Comparison of ENCODE assay signal across 27 mouse cellular contexts in genomic region chrX:169830052-169830451, GRCm38 (mm10). TPM values are rescaled to one million over a fixed set of nuclear protein-coding genes. Genes with fewer than 3 reads are reported as not detected.
DNase-seq lines count a peak whose midpoint lies in the region; ATAC-seq and TF ChIP-seq lines count a peak whose summit lies in the region.
"Had no signal": no experiment of that assay in that cellular context is flagged by ENCODE, and none has a peak within 500 bp of the region (broad histone marks: within the 10 kb centered on the region; RNA-seq: fewer than 3 reads in every experiment).

No protein-coding gene starts in this region.

- H3K9ac ChIP-seq in embryonic facial prominence, embryonic 11.5 days (replicated peaks; ENCODE audit: low read length), result no peak overlapping the region
- H3K9ac ChIP-seq in midbrain, postnatal 0 days (replicated peaks; ENCODE audit: low read length, poor library complexity, severe bottlenecking), result no peak overlapping the region
- H3K9ac ChIP-seq in hindbrain, embryonic 13.5 days, result no peak overlapping the region
- H3K9ac ChIP-seq in midbrain, embryonic 14.5 days (replicated peaks; ENCODE audit: low read length), result no peak overlapping the region
- H3K9ac ChIP-seq: embryonic facial prominence, embryonic 13.5 days; heart, embryonic 15.5 days; liver, embryonic 15.5 days had no signal

- ATAC-seq in embryonic facial prominence, embryonic 11.5 days (replicated peaks; ENCODE audit: insufficient number of reproducible peaks, low FRiP score, low TSS enrichment, low read depth), result no peak
- no peak for ATAC-seq in midbrain, postnatal 0 days (ENCODE audit: low FRiP score)
- no peak for ATAC-seq in hindbrain, embryonic 13.5 days (ENCODE audit: low FRiP score)
- no peak for ATAC-seq in midbrain, embryonic 14.5 days (ENCODE audit: low FRiP score, low TSS enrichment)
- no peak for ATAC-seq in CD4-positive, CD25-positive, alpha-beta regulatory T cell, adult 4 months
- ATAC-seq: Patski had no signal

- peaks cover 2% of the 10 kb centered on the region; the same call in 1 of the 2 replicates for H3K27me3 ChIP-seq in embryonic facial prominence, embryonic 11.5 days (ENCODE audit: control insufficient read depth, insufficient read depth, low read length)
- peaks cover 65% of the 10 kb centered on the region for H3K27me3 ChIP-seq in embryonic facial prominence, embryonic 10.5 days (replicated peaks; ENCODE audit: low read depth, poor library complexity, severe bottlenecking)
- peaks cover 63% of the 10 kb centered on the region for H3K27me3 ChIP-seq in midbrain, embryonic 10.5 days (ENCODE audit: low read depth, poor library complexity, severe bottlenecking)
- 0 out of 2 replicates have a peak, but pooled peaks cover 5% of the 10 kb centered on the region for H3K27me3 ChIP-seq in midbrain, postnatal 0 days (ENCODE audit: insufficient read depth, low read length)
- peaks cover 28% of the 10 kb centered on the region for H3K27me3 ChIP-seq in hindbrain, embryonic 13.5 days
- no peaks in the 10 kb centered on the region for H3K27me3 ChIP-seq in midbrain, embryonic 14.5 days (ENCODE audit: control insufficient read depth, insufficient read depth, low read length)
- H3K27me3 ChIP-seq: heart, embryonic 15.5 days; liver, embryonic 15.5 days; Patski had no signal

- H3K4me1 ChIP-seq in embryonic facial prominence, embryonic 11.5 days (ENCODE audit: control insufficient read depth, insufficient read depth, low read length), result no peaks in the 10 kb centered on the region
- H3K4me1 ChIP-seq in embryonic facial prominence, embryonic 10.5 days, result peaks cover 8% of the 10 kb centered on the region
- peaks cover 40% of the 10 kb centered on the region for H3K4me1 ChIP-seq in midbrain, embryonic 10.5 days
- no peaks in the 10 kb centered on the region for H3K4me1 ChIP-seq in midbrain, postnatal 0 days (ENCODE audit: insufficient read depth, low read length)
- peaks cover 6% of the 10 kb centered on the region; the same call in 1 of the 2 replicates for H3K4me1 ChIP-seq in hindbrain, embryonic 13.5 days (replicated peaks)
- H3K4me1 ChIP-seq in midbrain, embryonic 14.5 days (ENCODE audit: control insufficient read depth, insufficient read depth, low read length), result 0 out of 2 replicates have a peak, but pooled peaks cover 4% of the 10 kb centered on the region
- H3K4me1 ChIP-seq: embryonic facial prominence, embryonic 13.5 days; heart, embryonic 15.5 days; liver, embryonic 15.5 days had no signal

- no peaks in the 10 kb centered on the region for H3K9me3 ChIP-seq in embryonic facial prominence, embryonic 11.5 days (replicated peaks; ENCODE audit: control insufficient read depth, low read length)
- no peaks in the 10 kb centered on the region for H3K9me3 ChIP-seq in embryonic facial prominence, embryonic 10.5 days
- no peaks in the 10 kb centered on the region for H3K9me3 ChIP-seq in midbrain, embryonic 10.5 days (replicated peaks)
- no peaks in the 10 kb centered on the region for H3K9me3 ChIP-seq in midbrain, postnatal 0 days (ENCODE audit: low read length)
- H3K9me3 ChIP-seq in hindbrain, embryonic 13.5 days, result no peaks in the 10 kb centered on the region
- H3K9me3 ChIP-seq in midbrain, embryonic 14.5 days (ENCODE audit: control insufficient read depth, low read length), result no peaks in the 10 kb centered on the region
- H3K9me3 ChIP-seq: embryonic facial prominence, embryonic 13.5 days; heart, embryonic 15.5 days; liver, embryonic 15.5 days had no signal

- no peak for TF ChIP-seq CTCF in midbrain, postnatal 0 days (IDR thresholded peaks at IDR 0.05)

- peak; percentile 36 for DNase-seq in embryonic facial prominence, embryonic 11.5 days (ENCODE audit: low spot score)
- DNase-seq in embryonic facial prominence, embryonic 10.5 days (ENCODE audit: low spot score), result no peak
- DNase-seq in midbrain, embryonic 10.5 days (ENCODE audit: low spot score), result peak; percentile 22
- DNase-seq in midbrain, postnatal 0 days (ENCODE audit: low spot score), result no peak
- peak; percentile 52 for DNase-seq in midbrain, embryonic 14.5 days
- DNase-seq in cerebellum, postnatal 10 days, result no peak
- DNase-seq: adrenal gland, postnatal 10 days; cerebellum, postnatal 14 days; gastrocnemius, postnatal 36 days; kidney, adult 18-20 months; layer of hippocampus, postnatal 36 days; right cerebral cortex, postnatal 14 days; thymus, adult 18-20 months had no signal

- no peak overlapping the region for H3K4me2 ChIP-seq in embryonic facial prominence, embryonic 11.5 days (ENCODE audit: low read depth, low read length)
- no peak overlapping the region for H3K4me2 ChIP-seq in midbrain, postnatal 0 days (ENCODE audit: low read depth, low read length, poor library complexity, severe bottlenecking)
- peak overlapping the region; percentile 26; the same call in 1 of the 2 replicates for H3K4me2 ChIP-seq in hindbrain, embryonic 13.5 days
- H3K4me2 ChIP-seq in midbrain, embryonic 14.5 days (ENCODE audit: low read length), result peak overlapping the region; percentile 26
- H3K4me2 ChIP-seq: embryonic facial prominence, embryonic 13.5 days; heart, embryonic 15.5 days; liver, embryonic 15.5 days had no signal

- WGBS in embryonic facial prominence, embryonic 11.5 days, result 35% methylated on average over 4 of the region's 4 CpGs
- 42% methylated on average over 4 of the region's 4 CpGs for WGBS in embryonic facial prominence, embryonic 10.5 days
- 30% methylated on average over 4 of the region's 4 CpGs for WGBS in midbrain, embryonic 10.5 days
- 31% methylated on average over 4 of the region's 4 CpGs for WGBS in midbrain, postnatal 0 days
- 32% methylated on average over 4 of the region's 4 CpGs for WGBS in hindbrain, embryonic 13.5 days
- 23% methylated on average over 4 of the region's 4 CpGs for WGBS in midbrain, embryonic 14.5 days

- no peak overlapping the region for H3K4me3 ChIP-seq in embryonic facial prominence, embryonic 11.5 days (ENCODE audit: low read depth, low read length)
- no peak overlapping the region for H3K4me3 ChIP-seq in embryonic facial prominence, embryonic 10.5 days
- peak overlapping the region; percentile 49 for H3K4me3 ChIP-seq in midbrain, embryonic 10.5 days
- H3K4me3 ChIP-seq in midbrain, postnatal 0 days (ENCODE audit: low read depth, low read length), result no peak overlapping the region
- H3K4me3 ChIP-seq in hindbrain, embryonic 13.5 days, result no peak overlapping the region
- no peak overlapping the region for H3K4me3 ChIP-seq in midbrain, embryonic 14.5 days (replicated peaks; ENCODE audit: low read depth, low read length)
- H3K4me3 ChIP-seq: embryonic facial prominence, embryonic 13.5 days; heart, embryonic 15.5 days; liver, embryonic 15.5 days had no signal

- no peaks in the 10 kb centered on the region for H3K36me3 ChIP-seq in embryonic facial prominence, embryonic 11.5 days (replicated peaks; ENCODE audit: control insufficient read depth, insufficient read depth, low read depth, low read length)
- H3K36me3 ChIP-seq in embryonic facial prominence, embryonic 10.5 days (replicated peaks), result no peaks in the 10 kb centered on the region
- no peaks in the 10 kb centered on the region for H3K36me3 ChIP-seq in midbrain, embryonic 10.5 days
- no peaks in the 10 kb centered on the region for H3K36me3 ChIP-seq in midbrain, postnatal 0 days (ENCODE audit: insufficient read depth, low read length)
- H3K36me3 ChIP-seq in hindbrain, embryonic 13.5 days, result no peaks in the 10 kb centered on the region
- no peaks in the 10 kb centered on the region for H3K36me3 ChIP-seq in midbrain, embryonic 14.5 days (ENCODE audit: control insufficient read depth, insufficient read depth, low read length)
- H3K36me3 ChIP-seq: embryonic facial prominence, embryonic 13.5 days; heart, embryonic 15.5 days; liver, embryonic 15.5 days had no signal

- H3K27ac ChIP-seq in embryonic facial prominence, embryonic 11.5 days (replicated peaks; ENCODE audit: low read depth, low read length), result no peak overlapping the region
- H3K27ac ChIP-seq in embryonic facial prominence, embryonic 10.5 days (replicated peaks), result no peak overlapping the region
- peak overlapping the region; percentile 88 for H3K27ac ChIP-seq in midbrain, embryonic 10.5 days (replicated peaks)
- H3K27ac ChIP-seq in midbrain, postnatal 0 days (ENCODE audit: low read depth, low read length), result no peak overlapping the region
- H3K27ac ChIP-seq in hindbrain, embryonic 13.5 days, result no peak overlapping the region
- H3K27ac ChIP-seq in midbrain, embryonic 14.5 days (replicated peaks; ENCODE audit: low read depth, low read length), result no peak overlapping the region
- H3K27ac ChIP-seq: embryonic facial prominence, embryonic 13.5 days; heart, embryonic 15.5 days; kidney, postnatal 0 days; liver, embryonic 15.5 days had no signal

RNA-seq across cellular contexts. Expression of gene 4933400A11Rik, which starts 50.6 kb away (rescaled TPM):
- polyA plus RNA-seq in embryonic facial prominence, embryonic 11.5 days (2014; fragmentation: Nextera tagmentation; extraction: Ambion mirVana), result 0.25 TPM in 1 of 2 replicates, not detected in the other
- polyA plus RNA-seq in embryonic facial prominence, embryonic 10.5 days (2016; fragmentation: Nextera tagmentation; extraction: Ambion mirVana), result 0.27 and 0.33 TPM in 2 replicates
- 0.21 TPM in 1 of 2 replicates, not detected in the other for polyA plus RNA-seq in midbrain, embryonic 10.5 days (2016; fragmentation: Nextera tagmentation; extraction: Ambion mirVana)
- total RNA-seq in midbrain, postnatal 0 days (2014; rRNA removed), result not detected in 2 replicates
- not detected in 2 replicates for polyA plus RNA-seq in midbrain, postnatal 0 days (2015; fragmentation: Nextera tagmentation; extraction: Ambion mirVana)
- polyA plus RNA-seq in hindbrain, embryonic 13.5 days (2015; fragmentation: Nextera tagmentation; extraction: Ambion mirVana), result not detected in 2 replicates
- polyA plus RNA-seq in midbrain, embryonic 14.5 days (2014; fragmentation: Nextera tagmentation; extraction: Ambion mirVana), result not detected in 2 replicates
- not detected for polyA plus RNA-seq in CD4-positive, CD25-positive, alpha-beta regulatory T cell, adult 4 months (2017; shearing (Covaris generic))
- total RNA-seq: adrenal gland, postnatal 10 days; ES-E14; gastrocnemius, postnatal 36 days; heart, adult 8-10 months; layer of hippocampus, postnatal 36 days; left cerebral cortex, postnatal 25 days; neutrophil, adult 5-6 weeks had no signal
- polyA plus RNA-seq: kidney, postnatal 0 days; liver, embryonic 15.5 days; lung, embryonic 16.5 days; Patski; spleen, adult 2 months; urinary bladder, adult 2 months had no signal

Comparison
In these comparisons a context has a peak if more than half of its experiments do, and no peak if none do; other contexts are left out.
1. DNase-seq: peak in embryonic facial prominence, embryonic 11.5 days (single experiment), midbrain, embryonic 10.5 days (single experiment) and midbrain, embryonic 14.5 days (single experiment); none in embryonic facial prominence, embryonic 10.5 days (single experiment), midbrain, postnatal 0 days (single experiment) and cerebellum, postnatal 10 days (0 of 2).
2. H3K4me2 ChIP-seq: peak in hindbrain, embryonic 13.5 days (single experiment) and midbrain, embryonic 14.5 days (single experiment); none in embryonic facial prominence, embryonic 11.5 days (single experiment) and midbrain, postnatal 0 days (single experiment).